Mouse (Mus musculus): ENCODE data around the gene Slc22a2.

DNA sequence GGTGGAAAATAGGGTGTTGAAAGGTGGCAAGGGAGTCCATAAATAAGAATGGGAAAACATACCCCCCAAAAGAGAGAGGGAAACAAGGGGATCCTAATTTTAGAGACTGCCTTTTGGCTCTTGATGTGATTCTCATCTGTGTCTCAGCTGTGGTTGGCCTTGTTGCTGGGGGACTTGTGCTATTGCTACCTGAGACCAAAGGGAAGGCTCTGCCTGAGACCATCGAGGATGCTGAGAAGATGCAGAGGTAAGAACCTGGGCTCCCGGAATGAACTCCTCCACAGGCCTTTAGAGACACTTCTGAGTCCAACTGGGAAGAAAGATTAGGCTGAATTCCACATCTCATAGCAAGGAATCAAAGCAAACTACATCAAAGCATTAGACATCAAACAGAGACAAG is 35.7 kb downstream of the Slc22a2 start:
- TF ChIP-seq GATA1 (IDR thresholded peaks at IDR 0.05; ENCODE audit: borderline replicate concordance, low read length) (no peak), FLI1 (IDR thresholded peaks at IDR 0.05; ENCODE audit: low read length) (no peak)
